Mouse (Mus musculus) liver, embryonic 12.5 days (tissue): ENCODE data around the gene Fer. TPM values are rescaled to one million over a fixed set of nuclear protein-coding genes. Genes with fewer than 3 reads are reported as not detected.

ENCODE experiments used
- ATAC-seq: fragments of 200-750 bp; cut with Nextera tagmentation; 2 replicates; pipeline ENCODE4 v1.8.0; 2017; ENCODE audit warnings: moderate number of reproducible peaks, mild to moderate bottlenecking, moderate library complexity
- H3K27ac ChIP-seq: fragments of 300-500 bp; sonication (generic); 2 replicates; pipeline ENCODE4 v1.5.1; 2016; ENCODE audit warnings: mild to moderate bottlenecking
- H3K27me3 ChIP-seq: fragments of 300-500 bp; sonication (generic); replicated peaks from 2 replicates; pipeline ENCODE4 v1.6.1; 2016; ENCODE audit warnings: mild to moderate bottlenecking, moderate library complexity
- H3K36me3 ChIP-seq: fragments of 300-500 bp; sonication (generic); 2 replicates; pipeline ENCODE4 v1.6.1; 2016; ENCODE audit warnings: mild to moderate bottlenecking, moderate library complexity
- H3K4me1 ChIP-seq: fragments of 300-500 bp; sonication (generic); 2 replicates; pipeline ENCODE4 v1.6.1; 2016
- H3K4me2 ChIP-seq: fragments of 300-500 bp; sonication (generic); 2 replicates; pipeline ENCODE4 v1.6.1; 2016; ENCODE audit warnings: mild to moderate bottlenecking, moderate library complexity
- H3K4me3 ChIP-seq: fragments of 300-500 bp; sonication (generic); 2 replicates; pipeline ENCODE4 v1.5.1; 2016; ENCODE audit warnings: mild to moderate bottlenecking, moderate library complexity
- H3K9ac ChIP-seq: fragments of 300-500 bp; sonication (generic); 2 replicates; pipeline ENCODE4 v1.6.1; 2016; ENCODE audit warnings: mild to moderate bottlenecking, moderate library complexity
- H3K9me3 ChIP-seq: fragments of 300-500 bp; sonication (generic); replicated peaks from 2 replicates; pipeline ENCODE4 v1.6.1; 2016; ENCODE audit warnings: mild to moderate bottlenecking, moderate library complexity
- WGBS: fragments of 180-500 bp; shearing (Covaris S2); methylation state at CpG from one replicate; pipeline ENCODE4 v1.1.7; 2016; ENCODE audit not compliant: insufficient replicate concordance; 5-methylcytosine and 5-hydroxymethylcytosine counted together
- polyA plus RNA-seq: library from polyadenylated mRNA; unstranded; fragments of >200 nt; fragmentation: Nextera tagmentation; extraction: Ambion mirVana; gene quantifications from 2 replicates; pipeline ENCODE4 v1.2.1, GENCODE M21; 2016

The Fer gene
- polyA plus RNA-seq, 1 experiment from 2014 or later, result 17.1 TPM

DNA sequence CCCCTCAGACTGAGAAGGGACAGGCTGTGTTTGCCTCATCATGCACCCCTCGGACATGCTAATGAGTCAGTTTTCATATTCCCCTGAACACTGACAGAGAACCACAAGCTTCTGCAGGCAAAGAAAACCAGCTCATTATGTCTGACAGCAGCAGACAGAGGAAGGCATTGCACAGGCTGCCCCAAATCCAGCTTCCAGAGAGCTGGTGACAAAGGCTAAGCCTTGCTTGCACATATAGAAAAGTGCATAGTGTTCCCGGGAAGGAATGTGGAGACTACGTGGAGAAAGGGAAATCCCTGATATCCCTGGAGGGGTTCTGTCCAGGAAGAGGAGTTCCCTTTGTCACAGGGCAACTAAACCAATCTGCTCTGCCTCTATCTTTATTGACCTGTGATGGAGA, 318.4 kb downstream of the Fer start:
- no peak overlapping the region for H3K9ac ChIP-seq
- H3K4me3 ChIP-seq, result no peak overlapping the region
- ATAC-seq, result no peak
- no peaks in the 10 kb centered on the region for H3K4me1 ChIP-seq
- H3K36me3 ChIP-seq, result no peaks in the 10 kb centered on the region
- H3K4me2 ChIP-seq, result no peak overlapping the region
- H3K9me3 ChIP-seq, result no peaks in the 10 kb centered on the region
- WGBS, result 72% methylated on average over 3 of the region's 3 CpGs
- no peak overlapping the region for H3K27ac ChIP-seq
- H3K27me3 ChIP-seq, result no peaks in the 10 kb centered on the region

DNA sequence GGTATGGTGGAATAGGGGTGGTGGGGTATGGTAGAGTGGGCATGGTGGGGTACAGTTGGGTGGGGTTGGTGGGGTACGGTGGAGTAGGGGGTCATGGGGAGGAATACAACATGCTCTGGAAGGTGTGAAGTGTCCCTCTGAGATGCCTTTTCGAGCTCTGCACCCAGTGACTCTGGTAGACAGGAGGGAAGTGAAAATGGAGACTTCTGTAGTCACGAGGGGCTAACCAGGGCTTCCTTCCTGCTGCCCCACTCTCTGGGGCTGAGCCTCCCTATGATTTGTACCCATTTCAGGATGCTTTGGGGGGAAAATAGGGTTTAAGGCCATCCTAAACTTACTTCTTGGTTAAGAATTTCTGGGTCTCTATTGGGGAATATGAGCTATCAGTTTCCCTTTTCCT, 319.7 kb downstream of the Fer start:
- no peaks in the 10 kb centered on the region for H3K36me3 ChIP-seq
- no peak overlapping the region for H3K27ac ChIP-seq
- 52% methylated on average over 3 of the region's 3 CpGs for WGBS
- H3K9me3 ChIP-seq, result no peaks in the 10 kb centered on the region
- H3K4me2 ChIP-seq, result no peak overlapping the region
- no peaks in the 10 kb centered on the region for H3K27me3 ChIP-seq
- no peak overlapping the region for H3K9ac ChIP-seq
- no peak overlapping the region for H3K4me3 ChIP-seq
- ATAC-seq, result no peak
- H3K4me1 ChIP-seq, result no peaks in the 10 kb centered on the region

DNA sequence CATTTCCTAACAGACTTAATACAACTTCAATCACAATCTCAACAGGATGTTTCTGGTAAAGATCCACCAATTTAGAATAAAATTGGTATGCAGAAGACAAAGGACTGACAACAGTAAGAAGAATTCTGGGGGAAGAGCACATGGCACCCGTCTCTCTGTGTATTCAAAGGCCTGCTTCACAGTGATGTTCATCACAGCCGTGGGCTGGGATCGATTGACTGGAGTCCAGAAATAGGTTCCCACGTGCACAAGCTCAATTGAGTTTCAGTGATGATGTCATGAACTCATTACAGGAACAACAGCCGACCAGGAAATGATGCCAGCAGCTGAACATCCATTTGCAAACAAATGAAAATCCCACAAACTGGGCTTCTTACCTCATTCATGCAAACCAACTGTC, 320.3 kb downstream of the Fer start:
- no peak for ATAC-seq
- Histone ChIP-seq H3K27me3 (no peaks in the 10 kb centered on the region), H3K36me3 (no peaks in the 10 kb centered on the region), H3K4me1 (no peaks in the 10 kb centered on the region), H3K27ac (no peak overlapping the region), H3K9ac (no peak overlapping the region), H3K4me3 (no peak overlapping the region), H3K9me3 (no peaks in the 10 kb centered on the region), H3K4me2 (no peak overlapping the region)
- WGBS, result 50% methylated on average over 5 of the region's 5 CpGs

Other genes with a start within 250 kb of the Fer start
- 0.91 and 1.1 TPM in 2 replicates for gene A930002H24Rik, start 729 bp downstream of the Fer start, polyA plus RNA-seq